Mouse (Mus musculus) myocyte (in vitro differentiated cells): ENCODE data around the gene Zbtb32. TPM values are rescaled to one million over a fixed set of nuclear protein-coding genes. Genes with fewer than 3 reads are reported as not detected.

Experiments
- H3K27me3 ChIP-seq: one replicate; pipeline ENCODE4 v1.6.1; 2011; ENCODE audit not compliant: control insufficient read depth, insufficient read depth, insufficient read length
- H3K36me3 ChIP-seq: one replicate; pipeline ENCODE4 v1.6.1; 2011; ENCODE audit not compliant: control insufficient read depth, insufficient read depth
- H3K4me2 ChIP-seq: one replicate; pipeline ENCODE4 v1.6.1; 2011; ENCODE audit warnings: low read depth, control low read depth
- H3K4me3 ChIP-seq: one replicate; pipeline ENCODE4 v1.5.1; 2011; ENCODE audit warnings: mild to moderate bottlenecking, control low read depth, moderate library complexity
- H3K79me2 ChIP-seq: one replicate; pipeline ENCODE4 v1.6.1; 2011; ENCODE audit not compliant: control insufficient read depth, insufficient read depth
- H3ac ChIP-seq: one replicate; pipeline ENCODE4 v1.6.1; 2011; ENCODE audit not compliant: control insufficient read depth, insufficient read length
- CEBPB ChIP-seq: IDR thresholded peaks from 2 replicates; pipeline ENCODE4 v1.6.1; 2011; ENCODE audit warnings: mild to moderate bottlenecking, moderate library complexity; ENCODE audit not compliant: poor library complexity, insufficient read depth, severe bottlenecking
- E2F4 ChIP-seq: IDR thresholded peaks from one replicate; pipeline ENCODE4 v1.6.1; 2011; ENCODE audit warnings: mild to moderate bottlenecking, control low read depth, moderate library complexity; ENCODE audit not compliant: insufficient read depth
- MAX ChIP-seq: IDR thresholded peaks from one replicate; pipeline ENCODE4 v1.6.1; 2011; ENCODE audit warnings: low read depth, mild to moderate bottlenecking, control low read depth
- MYOD1 ChIP-seq, 3 experiments: IDR thresholded peaks; one replicate each; pipeline ENCODE4 v1.6.1; 2011; ENCODE audit warnings: control low read depth in 2 of 3, low read depth in 2 of 3, mild to moderate bottlenecking in 2 of 3, moderate library complexity in 1 of 3; ENCODE audit not compliant: insufficient read length in 2 of 3, control insufficient read depth in 1 of 3
- MYOG ChIP-seq, 3 experiments: IDR thresholded peaks; one replicate each; pipeline ENCODE4 v1.6.1; 2011; ENCODE audit warnings: control low read depth in 2 of 3, low read depth in 2 of 3, mild to moderate bottlenecking in 2 of 3; ENCODE audit not compliant: insufficient read length in 2 of 3, control insufficient read depth in 1 of 3, insufficient read depth in 1 of 3
- POLR2A ChIP-seq: IDR thresholded peaks from one replicate; pipeline ENCODE4 v1.6.1; 2011; ENCODE audit warnings: low read depth, mild to moderate bottlenecking, control low read depth, moderate library complexity; ENCODE audit not compliant: insufficient read length
- POLR2AphosphoS2 ChIP-seq: IDR thresholded peaks from one replicate; pipeline ENCODE4 v1.6.1; 2011; ENCODE audit warnings: low read depth, control low read depth; ENCODE audit not compliant: insufficient read length
- REST ChIP-seq: IDR thresholded peaks from one replicate; pipeline ENCODE4 v1.6.1; 2011; ENCODE audit warnings: mild to moderate bottlenecking, control low read depth, moderate library complexity; ENCODE audit not compliant: insufficient read depth, insufficient read length
- SRF ChIP-seq: IDR thresholded peaks from one replicate; pipeline ENCODE4 v1.6.1; 2011; ENCODE audit warnings: low read depth; ENCODE audit not compliant: control insufficient read depth, insufficient read length
- TCF12 ChIP-seq: IDR thresholded peaks from one replicate; pipeline ENCODE4 v1.6.1; 2011; ENCODE audit warnings: mild to moderate bottlenecking, control low read depth; ENCODE audit not compliant: poor library complexity, insufficient read depth, severe bottlenecking
- TCF3 ChIP-seq: IDR thresholded peaks from one replicate; pipeline ENCODE4 v1.6.1; 2011; ENCODE audit warnings: low read depth, control low read depth; ENCODE audit not compliant: insufficient read length
- USF1 ChIP-seq: IDR thresholded peaks from one replicate; pipeline ENCODE4 v1.6.1; 2011; ENCODE audit warnings: low read depth, mild to moderate bottlenecking, control low read depth, moderate library complexity
- polyA plus RNA-seq: library from polyadenylated mRNA; unstranded; fragments of >200 nt; fragmentation: generic; extraction: Trizol; gene quantifications from one replicate; pipeline ENCODE4 v1.2.1, GENCODE M21; 2012; ENCODE audit warnings: missing spikeins

The Zbtb32 gene
- polyA plus RNA-seq, 1 experiment = 0.11 TPM

GRCm38 (mm10) chr7:30604424-30604823, 5.7 kb upstream of the Zbtb32 start:
- TF ChIP-seq POLR2AphosphoS2 = no peak
- TF ChIP-seq USF1 = no peak
- TF ChIP-seq REST = no peak
- no peak for TF ChIP-seq CEBPB
- no peak for TF ChIP-seq MAX
- TF ChIP-seq SRF = no peak
- TF ChIP-seq TCF3 = no peak
- TF ChIP-seq MYOG (IDR thresholded peaks at IDR 0.05; ENCODE audit: control insufficient read depth in 1 of 3, insufficient read depth in 1 of 3, insufficient read length in 2 of 3, low read depth in 2 of 3) = no peak
- no peak for TF ChIP-seq MYOD1 (IDR thresholded peaks at IDR 0.05; ENCODE audit: control insufficient read depth in 1 of 3, insufficient read length in 2 of 3, low read depth in 2 of 3)
- H3K4me3 ChIP-seq = no peak overlapping the region
- no peak overlapping the region for H3K4me2 ChIP-seq
- H3K36me3 ChIP-seq = no peaks in the 10 kb centered on the region
- H3K27me3 ChIP-seq = peaks cover 10% of the 10 kb centered on the region
- no peak overlapping the region for H3ac ChIP-seq
- no peaks in the 10 kb centered on the region for H3K79me2 ChIP-seq

- TF ChIP-seq MYOD1 (IDR thresholded peaks at IDR 0.05; ENCODE audit: control insufficient read depth in 1 of 3, insufficient read length in 2 of 3, low read depth in 2 of 3) (no peak), TCF12 (no peak), SRF (no peak), MYOG (IDR thresholded peaks at IDR 0.05; ENCODE audit: control insufficient read depth in 1 of 3, insufficient read depth in 1 of 3, insufficient read length in 2 of 3, low read depth in 2 of 3) (no peak), USF1 (no peak), REST (no peak), MAX (no peak), POLR2AphosphoS2 (no peak), E2F4 (no peak), TCF3 (no peak), POLR2A (no peak), CEBPB (no peak)
- H3K79me2 ChIP-seq = no peaks in the 10 kb centered on the region
These were observed 3.9 kb upstream of the Zbtb32 start for GRCm38 (mm10) chr7:30602583-30602982.

GRCm38 (mm10) chr7:30600651-30601050, 1.9 kb upstream of the Zbtb32 start:
- no peaks in the 10 kb centered on the region for H3K79me2 ChIP-seq
- TF ChIP-seq CEBPB (no peak), POLR2A (no peak), MYOD1 (IDR thresholded peaks at IDR 0.05; ENCODE audit: control insufficient read depth in 1 of 3, insufficient read length in 2 of 3, low read depth in 2 of 3) (no peak), TCF12 (no peak), USF1 (no peak), POLR2AphosphoS2 (no peak)
- H3ac ChIP-seq = no peak overlapping the region
- no peak overlapping the region for H3K4me2 ChIP-seq
- no peak overlapping the region for H3K4me3 ChIP-seq
- no peaks in the 10 kb centered on the region for H3K36me3 ChIP-seq
- H3K27me3 ChIP-seq = peaks cover 39% of the 10 kb centered on the region

More at GRCm38 (mm10) chr7:30602583-30602982, 3.9 kb upstream of the Zbtb32 start:
- Histone ChIP-seq H3K27me3 (peaks cover 25% of the 10 kb centered on the region), H3K4me2 (no peak overlapping the region), H3K36me3 (no peaks in the 10 kb centered on the region), H3ac (no peak overlapping the region), H3K4me3 (no peak overlapping the region)

GRCm38 (mm10) chr7:30599933-30600353, 1.2 kb upstream of the Zbtb32 start:
- Histone ChIP-seq H3ac (no peak overlapping the region), H3K36me3 (no peaks in the 10 kb centered on the region), H3K4me2 (no peak overlapping the region), H3K79me2 (no peaks in the 10 kb centered on the region), H3K4me3 (no peak overlapping the region), H3K27me3 (peaks cover 46% of the 10 kb centered on the region)
- TF ChIP-seq MAX (no peak), CEBPB (no peak), REST (no peak), POLR2A (no peak), MYOD1 (IDR thresholded peaks at IDR 0.05; ENCODE audit: control insufficient read depth in 1 of 3, insufficient read length in 2 of 3, low read depth in 2 of 3) (no peak), E2F4 (no peak), MYOG (IDR thresholded peaks at IDR 0.05; ENCODE audit: control insufficient read depth in 1 of 3, insufficient read depth in 1 of 3, insufficient read length in 2 of 3, low read depth in 2 of 3) (no peak)

GRCm38 (mm10) chr7:30596811-30597210, 1.9 kb downstream of the Zbtb32 start:
- H3K4me3 ChIP-seq = no peak overlapping the region
- H3K4me2 ChIP-seq = no peak overlapping the region
- no peak for TF ChIP-seq MYOG (IDR thresholded peaks at IDR 0.05; ENCODE audit: control insufficient read depth in 1 of 3, insufficient read depth in 1 of 3, insufficient read length in 2 of 3, low read depth in 2 of 3)
- TF ChIP-seq MAX = no peak
- no peak for TF ChIP-seq CEBPB
- no peak for TF ChIP-seq MYOD1 (IDR thresholded peaks at IDR 0.05; ENCODE audit: control insufficient read depth in 1 of 3, insufficient read length in 2 of 3, low read depth in 2 of 3)
- no peak for TF ChIP-seq E2F4
- no peak for TF ChIP-seq TCF3
- no peak for TF ChIP-seq POLR2AphosphoS2
- no peak for TF ChIP-seq REST
- H3K27me3 ChIP-seq = peaks cover 55% of the 10 kb centered on the region
- H3K79me2 ChIP-seq = no peaks in the 10 kb centered on the region
- no peak overlapping the region for H3ac ChIP-seq
- no peaks in the 10 kb centered on the region for H3K36me3 ChIP-seq
